Mouse (Mus musculus) layer of hippocampus, adult 9-10 months (tissue): Measurements from ENCODE around the gene Inpp5b.

Source experiments
- DNase-seq: peaks from one replicate; pipeline ENCODE4 v3.0.0; 2022; ENCODE audit warnings: low spot score

Inpp5b gene

DNA sequence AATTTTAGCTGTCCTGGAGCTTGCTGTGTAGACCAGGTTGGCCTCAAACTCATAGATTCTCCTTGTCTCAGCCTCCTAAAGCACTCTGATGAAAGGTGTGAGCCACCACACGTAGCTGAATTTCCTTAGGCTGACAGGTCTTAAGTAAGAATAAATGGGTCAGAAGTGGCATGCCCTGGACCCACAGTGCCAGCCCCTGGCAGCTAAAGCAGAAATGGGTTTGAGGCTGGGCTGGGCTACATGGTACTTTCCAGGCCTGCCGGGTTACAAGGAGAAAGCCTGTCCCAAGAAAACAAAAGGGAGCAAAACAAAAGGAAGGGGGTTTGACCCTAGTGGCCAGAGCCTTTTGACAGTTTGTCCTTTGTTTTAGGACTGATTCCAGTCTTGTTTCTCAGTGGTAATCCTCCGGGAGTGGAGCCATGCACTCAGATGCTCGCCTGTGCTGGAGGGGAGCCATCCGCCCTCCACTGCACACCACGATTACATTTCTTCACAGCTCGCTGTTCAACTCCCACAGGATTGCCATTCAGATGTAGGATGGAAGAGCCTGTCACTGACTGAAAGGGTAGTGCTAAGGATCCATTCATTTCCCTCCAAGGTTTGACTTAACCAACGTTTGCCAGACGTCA, 69.8 kb downstream of the Inpp5b start:
- DNase-seq = peak; percentile 52

GRCm38 (mm10) chr4:124815901-124816300, 74.3 kb downstream of the Inpp5b start:
- no peak for DNase-seq

DNA sequence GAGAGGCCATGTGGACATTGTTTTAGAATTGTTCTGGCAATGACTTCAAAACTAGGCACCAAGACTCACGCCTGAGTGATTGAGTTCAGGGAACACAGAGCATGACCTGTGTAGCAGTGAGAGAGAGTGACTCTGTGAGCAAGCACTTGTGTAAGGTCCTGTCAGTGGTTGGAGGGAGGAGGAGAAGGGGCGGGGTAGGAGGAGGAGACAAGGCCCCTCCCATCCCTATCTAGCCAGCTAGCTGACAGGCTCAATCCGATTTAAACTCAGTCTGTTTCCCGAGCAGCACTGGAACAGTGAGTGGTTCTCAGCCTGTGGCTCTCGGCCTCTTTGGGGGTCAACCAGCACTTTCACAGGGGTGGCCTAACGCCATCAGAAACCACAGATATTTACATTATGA, 76.2 kb downstream of the Inpp5b start:
- no peak for DNase-seq

DNA sequence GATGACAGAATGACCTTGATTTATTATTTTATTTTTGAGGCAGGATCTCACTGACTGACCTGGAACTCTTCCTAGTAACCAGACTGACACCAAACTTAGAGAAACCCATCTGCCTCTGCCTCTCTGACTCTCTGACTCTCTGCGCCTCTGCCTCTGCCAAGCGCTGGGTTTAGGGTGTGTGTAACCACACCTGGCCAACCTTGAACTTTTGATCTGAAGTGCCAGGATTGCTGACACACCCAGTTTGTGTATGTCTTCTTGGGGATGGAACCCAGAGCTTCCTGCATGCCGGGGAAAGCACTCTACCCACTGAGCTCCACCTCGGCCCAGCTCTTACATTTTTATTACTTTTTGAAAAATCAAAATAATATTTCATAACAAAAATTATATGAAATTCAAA, 77.2 kb downstream of the Inpp5b start:
- no peak for DNase-seq

- DNase-seq = no peak
These were observed 83.3 kb downstream of the Inpp5b start for GRCm38 (mm10) chr4:124824967-124825366.

DNA sequence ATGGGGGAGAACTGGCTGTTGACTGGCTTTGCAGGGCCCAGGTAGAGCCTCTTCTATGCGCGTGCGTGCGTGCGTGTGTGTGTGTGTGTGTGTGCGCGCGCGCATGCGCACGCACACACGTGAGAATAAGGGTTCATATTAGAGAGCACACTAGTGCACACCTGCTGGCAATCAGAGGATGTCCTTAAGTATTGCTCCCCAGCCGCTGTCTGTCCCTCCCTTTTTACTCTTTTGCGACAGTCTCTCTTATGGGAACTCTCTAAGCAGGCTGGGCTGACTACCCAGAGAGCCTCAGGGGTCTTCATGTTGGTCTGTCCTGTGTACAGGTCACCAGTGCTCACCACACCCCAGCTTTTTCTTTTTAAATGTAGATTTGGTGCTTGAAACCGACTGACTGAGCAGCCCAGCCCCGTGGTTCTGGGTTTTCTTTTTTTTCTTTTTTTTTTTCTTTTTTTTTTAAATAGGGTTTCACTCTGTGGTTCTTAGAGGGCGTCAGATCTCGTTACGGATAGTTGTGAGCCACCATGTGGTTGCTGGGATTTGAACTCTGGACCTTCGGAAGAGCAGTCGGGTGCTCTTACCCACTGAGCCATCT, 83.8 kb downstream of the Inpp5b start:
- DNase-seq = no peak

DNA sequence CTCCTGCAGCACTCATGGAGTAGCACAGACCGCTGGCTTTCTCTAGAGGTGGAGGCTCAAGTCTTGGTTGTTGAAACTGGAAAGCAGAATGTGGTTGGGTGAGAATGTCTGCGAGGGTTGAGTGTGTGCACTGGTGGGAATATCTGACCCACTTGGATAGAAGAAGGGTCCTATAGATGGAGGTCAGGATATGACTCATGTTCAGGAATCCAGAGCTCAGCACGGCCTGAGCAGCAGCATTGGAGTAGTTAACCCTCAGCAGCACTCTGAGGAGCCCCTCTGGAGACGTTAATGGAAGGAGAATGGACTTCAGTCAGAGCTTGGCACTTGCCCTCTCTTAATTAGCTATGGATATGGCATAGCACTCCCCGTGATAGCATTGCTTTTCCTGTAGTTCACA, 88.0 kb downstream of the Inpp5b start:
- DNase-seq = no peak

GRCm38 (mm10) chr4:124832796-124833195, 91.1 kb downstream of the Inpp5b start:
- no peak for DNase-seq

DNA sequence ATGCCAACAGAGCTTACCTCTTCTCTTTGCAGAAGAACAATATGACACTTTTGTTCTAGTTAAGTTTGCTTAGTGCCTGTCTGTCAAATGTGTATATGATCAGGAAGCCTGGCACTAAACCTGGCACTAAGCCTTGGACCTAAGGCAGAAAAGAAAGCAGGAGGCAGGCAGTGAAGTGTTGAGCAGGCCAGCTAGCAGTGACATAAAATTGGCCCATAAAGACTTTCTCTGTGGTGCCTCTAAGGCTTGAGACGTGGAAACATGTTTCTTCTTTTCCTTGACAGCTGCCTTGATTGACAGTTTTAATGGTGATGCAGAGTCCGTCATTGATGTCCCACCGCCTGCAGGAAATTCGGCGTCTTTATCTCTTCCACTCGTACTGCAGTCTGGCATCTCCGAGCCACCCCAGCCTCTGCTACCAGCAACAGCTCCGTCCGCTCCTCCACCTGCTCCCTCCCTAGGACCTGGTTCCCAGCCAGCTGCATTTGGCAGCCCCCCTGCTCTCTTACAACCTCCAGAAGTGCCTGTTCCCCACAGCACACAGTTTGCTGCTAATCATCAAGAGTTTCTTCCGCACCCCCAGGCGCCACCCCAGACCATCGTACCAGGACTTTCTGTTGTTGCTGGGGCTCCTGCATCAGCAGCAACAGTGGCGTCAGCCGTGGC, 96.5 kb downstream of the Inpp5b start:
- no peak for DNase-seq

- DNase-seq = no peak
These were observed 99.3 kb downstream of the Inpp5b start for GRCm38 (mm10) chr4:124840998-124841397.

DNA sequence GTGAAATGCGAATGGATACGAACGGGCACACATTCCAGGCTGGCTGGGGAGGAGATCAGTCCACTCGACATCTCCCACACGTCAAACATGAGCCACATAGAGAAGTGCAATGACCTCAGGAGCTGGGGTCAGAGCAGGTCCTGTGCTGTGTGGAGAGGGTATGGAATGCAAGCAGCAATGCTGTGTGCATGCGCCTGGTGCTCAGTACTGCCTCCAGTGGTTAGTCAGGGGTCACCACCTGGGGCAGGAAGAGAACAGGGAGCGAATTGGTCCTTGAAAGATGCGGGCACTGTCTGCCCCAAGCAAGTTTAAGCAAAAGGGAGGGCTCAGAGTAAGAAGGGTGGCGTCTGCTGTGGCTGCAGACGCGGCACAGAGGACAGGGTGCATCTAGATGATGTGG, 101.8 kb downstream of the Inpp5b start:
- DNase-seq = no peak

DNA sequence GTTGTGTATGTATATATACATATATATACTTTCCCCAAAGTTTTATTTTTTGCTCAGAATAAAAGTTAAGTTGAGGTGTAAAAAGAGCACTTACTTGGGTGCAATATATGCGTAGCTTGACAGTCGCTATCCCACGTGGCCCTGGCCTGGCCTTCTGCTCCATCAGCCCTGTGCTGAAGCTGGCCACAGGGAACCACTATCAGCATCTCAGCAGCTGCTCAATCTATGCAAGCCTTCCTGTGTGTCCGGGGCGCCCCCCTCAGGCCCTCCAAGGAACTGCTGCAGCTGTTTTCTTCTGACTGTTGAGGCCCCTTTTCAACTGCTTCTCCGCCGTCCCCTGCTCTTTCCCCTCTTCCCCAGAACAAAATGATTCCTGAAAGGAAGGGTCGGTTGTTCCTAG, 105.9 kb downstream of the Inpp5b start:
- DNase-seq = peak; percentile 94

GRCm38 (mm10) chr4:124849631-124850260, 108.1 kb downstream of the Inpp5b start:
- no peak for DNase-seq

- DNase-seq = peak; percentile 78
These were observed 108.7 kb downstream of the Inpp5b start, which contains the start of gene Yrdc for GRCm38 (mm10) chr4:124850261-124850913. Gene Yrdc, plus strand, starts transcription at chr4:124850679.
